Mouse (Mus musculus): ENCODE measurements around the gene Fam161a.

- no peak for TF ChIP-seq POLR2A (IDR thresholded peaks at IDR 0.05; ENCODE audit: extremely low read depth, insufficient read depth, low read length)
- no peak for TF ChIP-seq CTCF (IDR thresholded peaks at IDR 0.05; ENCODE audit: low read depth, low read length)
Observed at GRCm38 (mm10) chr11:22962101-22962500, 45.2 kb upstream of the Fam161a start.
